In the genomic region with DNA sequence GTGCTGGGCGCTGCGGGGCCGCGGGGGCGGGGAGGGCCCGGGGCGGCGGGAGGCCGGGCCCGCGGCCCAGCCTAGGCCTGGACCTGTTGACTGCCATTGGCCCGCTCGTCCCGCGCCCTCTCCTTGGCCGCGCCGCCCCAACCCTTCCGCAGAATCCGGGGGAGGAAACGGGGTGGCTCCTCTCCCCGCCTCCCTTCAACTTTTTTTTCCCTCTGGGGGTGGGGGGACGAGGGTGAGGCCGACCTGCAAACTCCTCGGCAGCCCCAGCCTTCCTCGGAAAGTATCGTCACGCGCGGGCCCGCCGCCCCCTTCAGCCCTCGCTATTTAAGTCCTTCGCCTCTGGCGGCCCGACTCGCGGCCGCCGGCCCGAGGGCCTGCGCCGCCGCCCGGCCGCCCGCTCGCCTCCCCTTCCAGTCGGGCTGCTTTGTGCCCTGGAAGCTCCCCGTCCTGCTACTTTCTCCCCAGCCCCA, we compare ENCODE assay signal across 1 mouse cellular context.
TF ChIP-seq lines count a peak whose summit lies in the region.

No protein-coding gene starts in this region.

TF ChIP-seq in CH12.LX, 34 proteins besides CTCF, POLR2A, EP300 and RAD21 (continued from another document):
- TF ChIP-seq ELF1 (IDR thresholded peaks at IDR 0.05; ENCODE audit: low read depth, low read length) (peak; percentile 64), ZC3H11A (IDR thresholded peaks at IDR 0.05; ENCODE audit: low read depth, low read length) (no peak), IRF4 (IDR thresholded peaks at IDR 0.05; ENCODE audit: low read depth, low read length) (no peak), CHD2 (IDR thresholded peaks at IDR 0.05; ENCODE audit: low read length) (0 out of 2 replicates have a peak, but pooled peaks have one; percentile 19), JUN (IDR thresholded peaks at IDR 0.05; ENCODE audit: insufficient read depth, low read depth, low read length) (no peak), ETS1 (conservative IDR thresholded peaks at IDR 0.05; ENCODE audit: low read depth, low read length) (peak; percentile 20), MXI1 (IDR thresholded peaks at IDR 0.05; ENCODE audit: low read depth, low read length) (no peak), ZMIZ1 (IDR thresholded peaks at IDR 0.05; ENCODE audit: low read depth, low read length) (peak; percentile 97), TCF12 (IDR thresholded peaks at IDR 0.05; ENCODE audit: low read depth, low read length) (peak; percentile 45), MEF2A (IDR thresholded peaks at IDR 0.05; ENCODE audit: borderline replicate concordance, low read depth, low read length) (peak; percentile 43; the same call in 1 of the 2 replicates)
